Mouse (Mus musculus) heart, postnatal 4 days (tissue): ENCODE measurements around the gene Gabrr3. TPM values are rescaled to one million over a fixed set of nuclear protein-coding genes. Genes with fewer than 3 reads are reported as not detected.
"Not testable (repeated sequence)": the region's sequence is repeated elsewhere in the genome, so short reads cannot be mapped to it uniquely, and the experiment has no call there.

ENCODE experiments used
- DNase-seq: peaks from one replicate; pipeline ENCODE4 v3.0.0; 2021
- total RNA-seq, 2 experiments: library from RNA; stranded (reverse); gene quantifications; 2 replicates each; pipeline ENCODE4 v1.2.3; 2021

The Gabrr3 gene
- total RNA-seq, result not detected

DNA sequence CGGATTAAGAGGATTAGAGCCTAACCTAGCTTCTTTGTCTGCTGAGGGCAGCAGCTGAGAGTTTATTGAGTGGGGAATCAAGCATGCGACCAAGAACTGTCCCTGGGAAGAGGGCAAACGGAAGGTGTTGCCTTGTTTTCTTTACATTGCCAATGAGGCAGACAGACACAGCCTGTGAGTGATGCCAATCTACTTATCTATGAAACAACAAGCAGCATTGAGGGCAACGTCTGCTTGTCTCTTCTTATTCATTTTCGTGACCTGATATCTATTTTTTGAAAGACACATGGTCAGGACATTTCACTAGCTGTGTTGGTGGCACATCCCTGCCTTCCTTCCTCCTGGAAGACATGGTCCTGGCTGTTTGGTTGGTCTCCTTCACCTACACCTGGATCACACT is at the start of gene Gabrr3:
Gabrr3 (plus strand) TSS at position 301 of the 400 bp plus-strand sequence.
- no peak for DNase-seq

DNA sequence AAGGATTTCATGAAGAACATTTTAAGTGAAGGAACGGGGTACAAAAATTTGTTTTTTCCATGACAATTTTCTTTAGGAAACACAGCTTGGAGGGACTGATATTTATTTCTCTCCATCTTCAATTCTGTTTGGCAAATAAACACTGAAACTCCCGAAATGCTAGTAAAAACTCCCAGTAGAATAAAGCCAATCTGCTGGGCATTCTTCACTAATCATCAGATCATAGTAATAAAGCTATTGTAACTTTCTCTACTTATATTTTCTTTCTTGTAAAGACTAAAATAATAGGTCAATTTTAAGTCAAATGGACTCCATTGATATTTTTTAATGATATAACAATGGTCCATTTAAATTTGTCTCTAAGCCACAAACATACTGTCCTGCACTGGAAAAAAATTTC is 43.2 kb upstream of the Gabrr3 start, which contains the start of gene Olfr209:
Olfr209 (minus strand) TSS at position 101 of the 400 bp plus-strand sequence.
- no peak for DNase-seq

DNA sequence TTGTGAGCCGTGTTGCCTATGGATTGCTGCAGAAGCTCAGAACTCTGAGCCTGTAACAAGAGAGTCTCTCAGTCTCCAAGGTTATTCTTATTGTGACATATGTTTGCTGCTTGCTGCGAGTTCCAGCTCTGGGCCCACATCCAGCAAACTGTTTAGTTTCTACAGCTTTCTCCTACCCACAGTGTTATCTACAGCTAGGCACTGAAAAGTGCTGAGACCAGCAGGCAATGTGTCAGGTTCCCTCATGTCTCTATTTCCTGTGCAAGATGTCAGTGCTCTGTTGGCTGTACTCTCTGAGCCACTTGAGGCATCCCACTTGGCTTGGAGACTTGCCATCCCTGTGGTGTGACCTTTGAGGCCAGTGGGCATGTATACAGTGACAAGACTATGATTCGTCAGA is 13.8 kb upstream of the Gabrr3 start:
- DNase-seq, result no peak

DNA sequence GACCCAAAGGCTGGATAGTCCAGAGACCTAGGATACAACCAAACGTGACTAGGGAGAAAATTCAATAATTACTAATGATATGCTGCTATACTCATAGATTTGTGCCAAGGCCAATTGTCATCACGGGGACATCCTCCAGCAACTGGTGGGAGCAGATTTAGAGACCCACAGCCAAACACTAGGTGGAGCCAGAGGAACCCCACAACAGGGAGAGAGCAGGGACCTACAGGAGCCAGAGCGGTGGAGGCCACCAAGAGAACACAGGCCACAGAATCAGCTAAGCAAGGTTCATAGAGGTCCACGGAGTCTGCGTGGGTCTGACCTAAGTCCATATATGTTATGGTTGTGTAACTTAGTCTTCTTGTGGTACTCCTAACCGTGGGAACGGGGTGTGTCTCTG is 6.0 kb upstream of the Gabrr3 start:
- peak; percentile 8 for DNase-seq

DNA sequence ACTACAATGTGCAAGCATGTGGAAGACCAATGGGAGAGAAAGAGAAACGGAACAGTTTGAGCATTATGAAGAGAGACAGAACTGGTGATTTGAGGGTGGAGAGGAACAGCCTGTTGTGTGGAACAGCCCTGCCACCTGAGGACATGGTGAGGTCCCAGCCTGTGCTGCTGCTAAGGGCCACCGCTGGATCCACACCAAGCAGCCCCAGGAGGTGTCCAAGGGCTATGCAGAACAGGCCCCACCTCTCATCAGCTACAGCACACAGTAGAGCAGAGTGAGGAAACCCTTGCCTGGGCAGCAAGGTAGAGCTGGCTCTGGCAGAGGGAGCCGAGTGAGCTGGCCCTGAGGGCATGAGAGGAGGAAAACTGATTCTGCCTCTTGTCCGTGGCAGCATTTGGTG is 5.1 kb upstream of the Gabrr3 start:
- DNase-seq, result no peak

DNA sequence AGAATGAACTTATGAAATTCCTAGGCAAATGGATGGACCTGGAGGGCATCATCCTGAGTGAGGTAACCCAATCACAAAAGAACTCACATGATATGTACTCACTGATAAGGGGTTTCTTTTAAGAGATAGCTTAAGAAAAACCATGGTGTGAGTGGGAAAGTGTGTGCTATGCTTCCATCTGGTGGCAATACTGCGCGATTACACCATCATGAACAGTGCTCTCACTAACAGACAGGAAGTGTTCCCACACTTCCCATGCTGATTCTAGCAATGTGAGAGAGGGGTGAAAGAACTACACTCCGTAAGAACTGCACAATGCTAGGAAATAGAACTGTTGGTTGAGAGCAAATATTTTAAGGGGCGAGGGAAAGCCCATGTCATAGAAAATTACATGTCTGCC is 3.4 kb upstream of the Gabrr3 start:
- peak; percentile 17 for DNase-seq

DNA sequence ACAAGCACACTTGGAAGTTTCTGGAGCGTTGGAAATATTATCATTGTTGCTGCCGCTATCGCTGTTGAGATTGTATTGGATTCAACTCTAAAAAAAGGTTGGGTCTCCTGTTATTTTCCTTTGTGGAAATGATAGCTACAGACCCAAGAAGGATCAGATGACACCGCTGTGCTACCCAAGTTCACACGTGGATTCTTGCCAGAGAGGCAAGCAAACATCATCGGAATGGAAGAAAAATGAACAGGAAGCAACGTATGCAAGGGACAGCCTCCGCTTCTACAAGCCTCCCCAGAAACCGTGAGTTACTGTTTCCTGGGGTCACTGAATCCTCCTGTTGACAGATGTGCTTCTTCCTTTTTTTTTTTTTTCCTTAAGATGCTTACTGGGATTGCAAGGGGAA is 2.3 kb upstream of the Gabrr3 start:
- no peak for DNase-seq

DNA sequence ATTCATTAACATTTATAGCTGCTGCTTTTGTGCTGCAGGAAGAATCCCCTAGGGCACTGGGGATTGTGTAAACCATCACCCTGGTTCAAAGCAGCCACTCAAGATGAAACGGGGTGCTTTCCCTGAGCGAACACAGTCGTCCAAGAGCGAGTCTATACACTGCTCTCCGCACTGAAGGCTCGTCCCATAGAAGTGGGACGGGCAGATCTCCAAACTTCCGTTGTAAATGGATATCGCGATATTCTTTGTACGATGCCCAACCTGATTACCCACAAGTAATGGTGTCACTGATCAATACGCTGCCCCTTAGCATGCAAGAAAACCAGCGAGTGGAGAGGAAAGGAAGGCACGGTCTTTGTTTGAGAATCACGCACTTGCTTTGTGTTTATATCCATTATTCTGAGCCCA is 2.2 kb downstream of the Gabrr3 start:
- DNase-seq, result no peak

DNA sequence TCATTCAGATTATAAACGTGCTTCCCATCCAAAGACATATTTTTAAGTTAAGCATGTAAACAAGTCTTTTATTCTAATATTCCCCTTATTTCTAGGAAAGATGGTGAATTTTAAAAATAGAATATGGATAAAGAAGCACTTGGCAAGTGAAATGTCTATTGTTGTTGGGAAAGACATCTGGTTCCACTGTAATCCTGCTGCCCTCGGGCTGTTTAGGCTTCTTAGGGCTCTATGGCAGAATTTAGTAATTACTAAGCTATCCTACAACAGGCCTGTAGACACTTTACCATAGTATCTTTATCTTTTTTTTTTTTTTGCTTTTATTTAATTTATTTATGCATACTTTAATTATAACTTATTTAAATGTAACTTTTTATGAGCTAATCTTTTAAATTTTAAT is 2.7 kb downstream of the Gabrr3 start:
- no peak for DNase-seq

DNA sequence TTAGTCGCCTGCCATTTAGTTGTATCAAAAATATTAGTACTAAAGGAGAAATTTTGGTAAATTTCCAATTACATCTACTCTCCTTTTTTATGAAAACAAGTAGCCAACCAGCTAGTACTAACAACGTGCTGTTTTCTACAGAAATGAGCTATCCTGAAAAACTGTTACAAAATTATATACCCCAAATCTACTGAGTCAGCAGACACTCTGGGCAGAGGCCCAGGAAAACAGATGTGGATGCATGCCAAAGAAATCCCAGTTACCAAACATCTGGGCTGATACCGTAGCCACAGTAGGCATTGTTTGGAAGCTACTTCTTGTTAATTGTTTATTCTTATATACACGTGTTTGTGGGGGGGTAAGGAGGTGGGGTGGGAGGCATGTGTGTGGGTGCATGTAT is 6.3 kb downstream of the Gabrr3 start:
- DNase-seq, result peak; percentile 14

DNA sequence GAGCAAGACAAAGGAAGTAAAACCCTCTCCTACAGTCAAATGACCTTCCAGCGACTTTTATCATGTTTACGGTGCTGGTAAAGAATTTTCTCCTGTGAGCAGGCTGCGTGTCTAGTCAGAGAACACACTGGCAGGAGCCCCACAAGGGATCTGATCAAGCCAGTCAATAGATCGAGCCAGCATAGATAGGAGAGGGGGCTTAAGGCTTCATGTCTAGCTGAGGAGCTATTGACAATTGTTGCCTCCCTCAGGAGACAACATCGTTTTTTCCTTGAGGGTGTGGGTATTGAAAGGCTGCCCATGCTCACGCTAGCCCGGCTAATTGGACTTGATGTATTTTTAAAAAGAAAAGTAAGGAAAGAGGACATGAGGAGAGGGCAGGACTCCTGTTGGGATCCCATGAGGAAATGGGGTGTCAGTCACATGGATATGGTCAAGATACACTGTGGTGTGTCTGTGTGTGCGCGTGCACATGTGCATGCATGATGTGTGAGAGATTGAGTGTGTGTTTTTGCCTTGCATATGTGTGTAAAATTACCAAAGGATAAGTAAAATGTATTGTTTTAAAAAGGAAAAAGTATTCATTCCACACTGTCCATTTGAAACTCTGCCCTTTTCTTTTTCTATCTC is 13.2 kb downstream of the Gabrr3 start:
- DNase-seq, result no peak

DNA sequence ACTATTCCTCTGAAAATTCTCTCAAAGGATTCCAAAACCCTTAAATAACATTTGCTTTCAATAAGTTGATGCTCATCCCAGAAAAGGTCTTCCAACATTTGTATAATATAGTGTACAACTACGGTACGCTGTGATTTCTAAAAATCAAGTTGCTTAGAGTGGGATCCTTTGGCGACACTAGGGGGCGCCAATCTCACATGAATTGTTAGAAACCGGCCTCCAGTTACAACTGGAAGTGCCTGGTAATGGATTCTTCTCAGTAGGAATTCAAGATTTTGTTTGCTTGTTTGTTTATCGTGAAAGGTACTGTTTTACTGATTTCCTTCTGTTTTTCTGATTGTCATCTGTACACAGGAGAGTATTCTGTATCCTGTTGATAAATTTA is 13.7 kb downstream of the Gabrr3 start:
- DNase-seq, result peak; percentile 81

DNA sequence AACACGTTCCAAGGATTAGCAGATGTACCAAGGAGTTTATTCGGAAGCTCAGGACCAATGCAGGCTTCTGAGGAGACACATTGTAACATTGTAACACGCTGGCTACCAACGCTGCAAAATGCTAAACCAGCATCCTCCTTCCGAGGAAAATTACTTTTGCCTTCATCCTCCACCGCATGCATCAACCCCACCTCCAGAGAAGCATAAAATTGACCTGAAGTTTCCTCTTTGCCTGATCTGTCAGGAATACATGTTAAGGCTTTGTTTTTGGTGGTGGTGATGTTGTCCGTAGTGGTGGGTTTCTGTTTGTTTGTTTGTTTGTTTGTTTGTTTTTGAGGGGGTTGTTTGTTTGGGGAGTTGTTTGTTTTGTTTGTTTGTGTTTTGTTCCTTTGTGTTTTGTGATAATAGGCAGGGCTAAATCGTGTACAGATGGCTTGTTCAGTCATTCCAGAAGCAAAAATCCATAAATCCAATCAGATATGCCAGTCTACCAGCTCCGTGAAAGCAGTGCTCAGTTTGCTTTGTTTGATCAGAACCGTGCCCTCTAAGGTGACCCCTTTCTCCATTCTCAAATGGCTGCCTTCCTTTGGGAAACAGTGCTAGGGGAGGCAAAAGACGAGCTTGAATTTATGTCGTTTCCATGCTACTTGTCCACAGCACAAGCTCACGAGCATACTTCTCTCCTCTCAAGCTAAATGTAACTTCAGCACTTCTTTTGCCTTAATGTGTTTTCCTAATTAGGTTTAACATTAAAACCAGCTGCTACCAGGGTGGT is 14.6 kb downstream of the Gabrr3 start:
- no peak for DNase-seq

DNA sequence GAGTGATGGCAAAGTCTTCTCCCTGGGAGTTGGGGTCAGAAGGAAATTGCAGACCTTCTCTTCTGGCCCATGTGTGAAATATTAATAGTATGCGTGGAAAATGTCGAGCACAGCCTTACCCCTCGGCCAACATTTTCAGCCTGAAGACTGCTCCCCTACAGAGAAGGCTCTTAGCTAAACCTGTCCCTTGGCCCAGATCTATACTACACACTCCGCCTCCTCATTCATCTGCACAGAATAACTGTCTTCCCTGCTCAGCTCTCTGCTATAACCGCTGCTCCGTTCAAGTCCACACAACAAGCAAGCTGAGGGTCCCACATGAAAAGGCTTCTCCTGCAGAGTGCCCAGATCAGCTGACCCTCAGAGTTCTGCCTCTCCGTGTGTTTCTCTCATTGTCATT is 20.8 kb downstream of the Gabrr3 start:
- DNase-seq, result no peak

DNA sequence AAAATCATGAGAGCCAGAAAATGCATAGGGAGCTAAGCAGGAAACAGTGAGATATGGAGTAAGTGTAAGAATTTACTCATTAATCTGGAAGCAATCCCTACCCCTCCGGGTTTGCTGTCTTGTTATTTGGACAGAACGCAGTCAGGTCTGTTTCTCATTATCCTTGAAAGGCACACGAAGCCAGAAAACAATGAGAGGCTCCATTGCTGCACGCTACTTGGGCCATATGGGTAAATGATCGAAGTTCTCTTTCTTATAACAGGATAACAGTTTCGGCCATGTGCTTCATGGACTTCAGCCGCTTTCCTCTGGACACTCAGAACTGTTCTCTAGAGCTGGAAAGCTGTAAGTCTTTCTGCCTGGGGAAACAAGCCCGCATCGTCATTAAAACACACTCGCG is 26.0 kb downstream of the Gabrr3 start:
- DNase-seq, result no peak

DNA sequence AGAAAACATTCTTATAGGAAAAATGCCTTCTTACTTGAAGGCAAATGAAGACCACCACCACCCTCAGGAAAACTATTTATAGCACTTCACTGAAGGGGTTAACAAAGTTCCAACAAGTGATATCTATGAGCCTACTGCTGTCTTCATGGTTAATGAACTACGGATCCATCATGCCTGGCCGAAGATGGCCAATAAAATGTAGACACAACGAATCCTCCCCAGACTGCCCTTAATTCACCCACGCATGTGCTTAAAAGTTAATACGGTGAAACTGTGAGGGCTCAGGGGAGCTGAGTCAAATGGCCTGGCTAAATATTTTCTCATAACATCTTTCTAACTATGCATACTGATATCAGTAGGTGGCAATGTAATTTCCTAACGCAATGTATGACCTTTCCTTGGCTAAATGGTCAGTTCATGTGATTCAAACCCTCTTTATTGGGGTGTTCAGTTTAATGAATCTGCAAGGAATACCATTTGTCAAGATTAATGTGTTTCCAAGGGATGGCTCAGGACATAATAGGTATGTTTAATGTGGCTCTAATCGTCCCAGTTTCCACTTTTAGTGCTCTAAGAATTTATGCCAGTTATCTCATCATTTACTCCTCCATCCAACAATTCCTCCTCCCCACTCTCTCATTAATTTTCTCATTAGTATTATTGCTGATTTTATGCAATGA is 37.9 kb downstream of the Gabrr3 start:
- DNase-seq, result no peak

DNA sequence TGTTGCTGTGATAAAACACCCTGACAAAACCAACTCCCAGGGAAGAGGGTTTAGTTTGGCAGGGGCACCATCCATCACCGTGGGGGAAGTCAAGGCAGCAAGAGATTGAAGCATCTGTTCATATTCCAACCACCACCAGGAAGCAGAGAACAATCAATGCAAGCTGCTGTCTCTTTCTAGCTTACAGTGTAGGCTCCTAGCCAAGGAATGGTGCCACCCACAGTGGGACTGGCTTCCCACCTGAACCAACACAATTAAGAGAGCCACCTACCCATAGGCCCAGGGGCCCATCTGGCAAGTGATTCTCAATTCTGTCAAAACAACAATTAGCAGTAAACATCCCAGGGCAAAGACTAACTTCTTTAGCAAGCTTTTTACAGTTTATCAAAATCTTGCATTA is 41.0 kb downstream of the Gabrr3 start:
- no peak for DNase-seq

DNA sequence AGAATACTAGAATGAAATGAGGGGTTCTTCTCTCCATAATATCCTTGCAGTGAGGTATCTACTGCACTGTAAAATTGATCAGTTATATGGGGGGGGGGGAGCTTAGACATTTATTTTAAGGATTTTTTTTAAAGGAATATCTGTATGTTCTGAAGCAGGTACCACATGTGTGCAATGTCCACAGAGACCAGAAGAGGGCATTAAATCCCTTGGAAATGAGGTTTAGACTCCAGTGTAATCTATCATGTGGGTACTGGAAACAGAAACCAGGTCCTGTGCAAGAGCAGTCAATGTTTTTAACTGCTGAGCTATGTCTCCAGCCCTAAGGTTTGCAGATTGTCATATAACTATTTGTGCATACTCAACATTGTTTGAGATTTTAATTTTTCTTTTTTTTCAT is 42.0 kb downstream of the Gabrr3 start:
- DNase-seq, result no peak

DNA sequence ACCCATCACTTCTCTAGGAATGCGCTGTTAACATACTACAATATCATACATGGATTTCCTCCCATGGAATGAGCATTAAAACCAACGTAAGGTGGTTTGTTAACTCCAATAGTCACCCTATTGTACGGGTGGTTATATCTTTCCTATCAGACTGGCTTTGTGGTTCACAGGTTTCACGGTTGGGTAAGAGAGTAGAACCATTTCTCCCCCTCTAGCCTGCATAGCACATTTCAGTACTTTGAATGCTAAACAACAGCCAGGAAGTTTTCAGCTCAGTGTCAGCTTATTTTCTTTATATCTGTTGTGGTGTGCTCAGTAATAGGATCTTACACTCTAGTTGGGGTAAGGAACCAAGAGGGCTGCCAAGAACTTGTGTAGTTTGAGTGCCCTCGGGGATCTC is 44.7 kb downstream of the Gabrr3 start:
- DNase-seq, result no peak

DNA sequence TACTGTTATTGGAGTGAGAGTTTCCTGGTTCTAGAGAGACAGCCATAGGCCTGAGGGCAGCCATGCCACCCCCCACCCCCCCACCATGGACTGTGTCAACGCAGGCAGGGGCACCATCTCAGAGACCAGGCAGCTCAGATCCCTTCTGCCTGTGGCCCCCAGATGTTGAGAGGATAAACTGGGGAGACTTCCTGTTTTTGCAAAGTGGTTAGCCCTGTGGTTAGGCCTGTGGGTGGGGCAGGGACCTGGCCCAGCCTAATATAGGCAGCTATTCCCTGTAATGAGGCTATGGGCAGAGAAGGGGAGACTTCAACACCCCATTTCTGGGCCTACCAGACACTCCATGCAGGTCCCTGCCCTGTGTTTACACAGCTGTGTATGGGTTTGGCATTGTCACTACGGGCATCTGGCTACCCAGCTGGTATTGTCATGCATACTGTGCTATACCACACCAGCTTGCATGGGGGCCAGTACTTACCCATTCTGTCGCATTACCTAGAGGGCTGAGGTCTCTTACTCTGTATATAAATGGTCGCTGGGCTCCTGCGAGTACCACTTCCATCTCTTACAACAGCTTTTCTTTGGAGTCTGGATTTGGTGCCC is 52.2 kb downstream of the Gabrr3 start:
- DNase-seq, result not testable (repeated sequence)

DNA sequence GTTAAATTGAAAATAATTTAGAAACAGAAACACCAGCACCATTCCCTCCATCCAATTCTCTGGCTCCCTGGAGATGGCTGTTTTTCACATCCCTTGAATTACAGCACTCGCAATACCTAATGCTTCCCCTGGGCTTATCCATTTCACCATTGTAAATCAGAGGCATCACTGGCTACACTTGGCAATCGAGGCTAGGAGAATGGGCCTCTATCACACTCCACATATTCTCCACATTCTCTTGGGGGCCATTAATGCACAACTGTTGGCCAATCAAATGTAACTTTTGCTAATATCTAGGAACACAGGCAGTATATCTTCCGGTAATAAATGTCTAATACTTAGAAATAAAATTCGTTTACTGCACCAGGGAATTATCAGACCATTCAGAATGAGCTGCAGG is 56.4 kb downstream of the Gabrr3 start:
- DNase-seq, result no peak

DNA sequence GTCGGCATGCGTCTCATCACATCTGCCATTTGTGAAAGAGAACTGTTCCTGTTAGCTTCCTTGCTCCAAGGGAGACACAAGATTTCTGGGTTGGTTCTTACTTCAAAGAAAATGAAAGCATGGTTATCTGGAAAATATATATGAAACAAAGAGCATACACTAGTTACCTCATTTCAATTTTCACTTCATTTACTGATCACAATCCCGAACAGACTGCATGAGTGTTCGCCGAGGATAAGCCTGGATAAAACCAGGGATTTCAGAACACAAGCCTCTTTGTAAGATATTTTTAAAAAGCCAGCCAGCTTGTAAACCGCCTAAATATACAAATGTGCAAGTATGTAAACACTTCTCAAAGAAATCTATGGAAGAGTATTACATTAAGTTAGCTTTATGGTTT is 56.8 kb downstream of the Gabrr3 start:
- no peak for DNase-seq

DNA sequence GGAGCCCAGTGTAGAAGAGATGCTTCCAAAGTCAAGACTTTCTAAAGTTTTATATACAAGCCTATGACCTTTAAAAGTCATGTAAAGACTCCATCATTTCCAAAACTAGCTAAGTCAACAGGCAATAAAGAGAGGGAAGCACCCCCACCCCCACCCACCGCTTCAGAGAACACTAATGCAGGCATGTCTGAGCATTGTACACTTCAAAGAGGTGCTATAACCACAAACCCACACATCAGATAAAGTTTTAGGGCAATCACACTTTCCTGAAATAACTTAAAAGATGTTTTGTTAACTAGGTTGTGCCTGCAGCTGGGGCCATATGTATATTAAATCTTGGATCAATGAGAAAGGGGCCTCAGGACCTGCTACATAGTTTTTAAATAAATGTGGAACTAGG is 62.7 kb downstream of the Gabrr3 start:
- no peak for DNase-seq
